Mouse (Mus musculus): ENCODE results near the gene Epb42. TPM values are rescaled to one million over a fixed set of nuclear protein-coding genes. Genes with fewer than 3 reads are reported as not detected.
A peak's percentile ranks its signal among the peaks of the same experiment; 100 is the strongest.
"Not testable (repeated sequence)": the region's sequence is repeated elsewhere in the genome, so short reads cannot be mapped to it uniquely, and the experiment has no call there.

Gene Epb42
- total RNA-seq (2021) (under 1 TPM in 1 of 2 experiments, not detected in 1; 0.17 TPM), polyA plus RNA-seq (2012; rRNA removed) (not detected in 2 replicates)
- long read RNA-seq: 0 reads

GRCm38 (mm10) chr2:121036733-121037341 lies at the start of gene Epb42:
Gene Epb42 (minus strand): TSS chr2:121037072.
- DNase-seq: no peak

DNA sequence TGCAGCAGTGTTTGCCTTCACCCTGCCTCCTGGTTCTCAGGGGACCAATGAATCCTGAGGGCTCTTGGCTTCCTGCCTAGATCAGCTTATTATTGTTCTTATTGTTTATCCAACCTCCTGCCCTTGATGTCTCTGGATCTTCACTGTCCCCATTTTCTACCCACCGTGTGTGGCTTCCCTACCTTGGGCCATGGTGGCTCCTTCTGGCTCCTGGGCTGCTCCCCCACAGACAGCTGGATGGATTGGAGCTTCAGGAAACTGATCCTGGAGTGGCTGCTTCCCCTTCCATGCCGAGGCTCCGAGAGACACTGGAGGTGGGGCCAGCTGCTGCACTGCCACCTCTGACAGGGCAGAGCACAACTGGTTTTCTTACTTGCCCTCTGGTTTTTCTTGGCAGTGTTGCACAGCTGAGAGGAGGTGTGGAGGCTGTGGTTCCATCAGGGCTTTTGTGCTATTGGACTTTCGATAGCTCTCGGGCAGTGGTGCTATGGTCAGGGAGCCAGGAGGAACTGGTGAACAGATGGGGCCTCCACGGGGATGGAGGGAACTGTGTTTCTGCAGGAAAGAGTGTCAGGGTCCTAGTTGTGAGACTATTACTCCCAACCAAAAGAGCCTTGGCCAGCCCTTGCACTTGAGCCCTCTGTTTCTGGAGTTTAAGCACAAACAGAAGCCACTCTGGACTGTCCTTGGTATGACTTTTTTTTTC lies 48.8 kb upstream of the Epb42 start, which contains the start of gene Tgm5:
Tgm5 (minus strand) TSS at position 362 of the 706 bp plus-strand sequence.
- DNase-seq: no peak

DNA sequence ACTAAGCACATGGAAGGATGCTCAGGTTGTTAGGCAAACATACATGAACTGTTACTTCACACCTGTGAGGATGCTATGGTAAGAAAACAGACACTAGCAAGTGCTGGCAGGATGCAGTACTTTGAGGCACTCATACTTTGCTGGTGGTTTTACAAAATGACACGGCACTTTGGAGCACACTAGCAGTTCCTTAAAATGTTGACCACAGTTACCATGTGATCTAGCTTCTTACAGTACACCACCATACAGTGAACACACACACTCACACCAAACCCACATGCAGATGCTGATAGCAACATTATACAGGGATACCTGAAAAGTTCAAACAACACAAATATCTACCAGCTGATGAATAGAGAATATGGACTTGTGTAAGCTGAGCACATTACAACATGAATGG lies 45.8 kb upstream of the Epb42 start:
- no peak for DNase-seq

- DNase-seq: no peak
These were observed 37.9 kb upstream of the Epb42 start for GRCm38 (mm10) chr2:121074747-121075146.

- no peak for DNase-seq
These were observed 35.0 kb upstream of the Epb42 start for GRCm38 (mm10) chr2:121071871-121072270.

- DNase-seq: no peak
These were observed 32.6 kb upstream of the Epb42 start for GRCm38 (mm10) chr2:121069506-121069905.

GRCm38 (mm10) chr2:121067116-121067515 lies 30.2 kb upstream of the Epb42 start:
- no peak for DNase-seq

GRCm38 (mm10) chr2:121061315-121061714 lies 24.4 kb upstream of the Epb42 start:
- no peak for DNase-seq

- DNase-seq: no peak
These were observed 21.1 kb upstream of the Epb42 start for GRCm38 (mm10) chr2:121057997-121058396.

- DNase-seq: no peak
These were observed 19.0 kb upstream of the Epb42 start for GRCm38 (mm10) chr2:121055915-121056314.

DNA sequence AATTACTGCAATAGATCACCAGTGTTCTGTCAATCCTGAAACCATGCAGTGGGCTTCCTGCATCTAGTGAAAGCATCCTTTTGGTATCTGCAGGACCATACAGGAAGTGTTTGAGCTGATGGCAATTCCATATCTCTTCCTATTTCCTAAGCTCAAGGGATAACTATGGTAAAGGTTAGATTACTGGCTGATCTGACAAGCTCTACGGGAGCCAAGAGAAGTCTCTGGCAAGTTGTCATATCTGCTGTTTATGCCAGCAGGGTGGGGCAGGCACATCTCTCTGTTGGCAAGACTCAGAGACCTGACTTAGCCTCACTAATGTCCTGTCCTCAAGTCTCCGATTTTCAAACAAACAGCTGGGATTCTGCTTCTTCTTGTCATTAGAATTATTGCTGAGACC lies 17.2 kb upstream of the Epb42 start:
- no peak for DNase-seq

DNA sequence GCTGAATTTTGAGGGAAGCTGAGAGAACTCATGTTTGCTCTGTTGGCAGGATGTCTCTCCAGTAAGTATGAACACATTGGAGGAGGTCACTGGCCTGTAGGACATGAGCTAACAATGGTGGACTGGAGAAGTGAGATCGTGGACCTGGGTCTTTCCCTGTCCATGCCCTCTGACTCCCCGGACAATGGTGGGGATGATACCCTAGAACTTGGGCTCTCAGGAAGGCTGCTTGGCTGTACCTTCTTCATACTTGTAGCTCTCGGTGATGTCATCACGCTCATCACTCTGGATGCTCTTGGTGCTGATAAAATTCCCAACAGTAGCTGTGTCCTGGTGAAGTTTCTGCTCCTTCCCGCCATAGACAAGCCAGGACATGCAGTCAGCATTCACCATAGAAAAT lies 15.3 kb upstream of the Epb42 start:
- no peak for DNase-seq

DNA sequence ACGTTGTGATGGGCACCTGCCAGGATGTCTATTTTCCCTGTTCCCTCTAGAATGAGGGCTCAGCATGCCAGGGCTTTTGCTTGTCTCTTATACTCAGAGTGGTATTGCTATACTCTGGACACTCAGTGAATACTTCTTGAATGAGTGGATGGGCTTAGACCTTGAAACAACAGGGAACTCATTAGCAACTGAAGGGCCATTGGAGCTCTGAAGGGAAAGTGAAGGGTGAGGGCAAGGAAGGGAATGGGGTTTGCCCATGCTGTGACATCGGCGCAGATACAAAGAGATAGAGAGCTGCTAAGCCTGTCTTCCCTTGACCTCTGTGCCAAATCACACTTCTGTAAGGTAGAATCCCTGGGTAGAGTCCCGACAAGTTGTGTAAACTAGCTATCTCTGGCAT lies 8.8 kb upstream of the Epb42 start:
- DNase-seq: no peak

- peak; percentile 18 for DNase-seq
These were observed 4.2 kb upstream of the Epb42 start for GRCm38 (mm10) chr2:121041098-121041497.

GRCm38 (mm10) chr2:121039382-121039781 lies 2.5 kb upstream of the Epb42 start:
- no peak for DNase-seq

- DNase-seq: not testable (repeated sequence)
These were observed 2.0 kb upstream of the Epb42 start for GRCm38 (mm10) chr2:121038851-121039250.

DNA sequence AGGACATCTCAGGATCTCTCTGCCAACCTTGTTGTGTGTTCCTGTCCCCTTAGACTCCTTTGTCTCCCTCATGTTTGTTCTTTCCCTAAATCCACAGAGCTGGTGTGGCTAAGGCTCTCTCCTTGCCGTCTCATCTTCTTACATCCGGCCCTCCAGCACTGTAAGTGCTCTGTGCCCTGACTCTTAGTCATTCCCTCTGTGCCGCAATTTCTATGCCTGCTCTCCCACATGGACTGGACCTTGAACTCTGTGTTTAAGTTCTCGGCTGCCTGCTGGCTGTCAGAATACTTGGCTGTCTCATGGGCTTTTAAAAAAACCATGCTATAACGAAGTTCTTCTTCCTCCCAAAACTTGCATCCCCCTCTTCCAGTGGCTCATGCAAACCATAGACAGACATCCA lies 14.0 kb downstream of the Epb42 start:
- DNase-seq: peak; percentile 59

DNA sequence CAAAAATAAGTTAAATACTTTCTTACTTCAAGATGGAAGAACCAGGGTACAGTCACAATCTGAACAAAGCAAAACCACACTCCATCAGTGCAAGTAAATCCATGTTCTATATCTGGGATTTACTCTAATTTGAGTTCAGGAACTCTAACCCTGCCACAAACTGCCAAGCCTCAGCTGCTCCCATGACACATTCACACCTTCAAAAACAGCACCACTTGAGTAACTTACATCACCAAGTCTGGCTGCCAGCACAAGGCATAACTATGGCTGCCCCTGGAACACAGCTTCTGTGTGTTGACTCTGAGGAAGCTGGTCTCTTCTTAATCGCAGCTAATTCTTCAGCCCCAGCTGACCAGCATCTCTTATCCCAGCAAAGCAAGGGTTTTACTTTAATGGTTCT lies 19.7 kb downstream of the Epb42 start:
- DNase-seq: no peak

DNA sequence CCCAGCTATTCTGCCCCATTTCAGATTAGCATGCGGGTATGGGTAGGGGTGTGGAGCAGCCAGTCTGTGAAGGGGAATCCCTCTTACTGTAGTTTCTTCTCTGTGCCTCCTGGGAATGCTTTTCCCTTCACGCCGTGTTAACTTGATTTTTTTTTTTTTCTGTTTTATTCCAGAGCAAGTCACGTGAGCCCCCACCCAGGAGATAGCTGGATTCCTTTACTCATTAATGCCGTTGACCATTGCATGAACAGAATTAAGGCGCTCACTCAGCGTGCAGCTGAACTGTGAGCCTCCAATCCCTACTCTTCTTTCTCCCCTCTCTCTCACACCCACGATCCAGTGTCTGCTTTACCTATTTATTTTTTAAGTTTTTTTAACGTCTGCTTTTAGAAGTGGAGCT lies 20.6 kb downstream of the Epb42 start:
- DNase-seq: no peak

- no peak for DNase-seq
These were observed 21.4 kb downstream of the Epb42 start for GRCm38 (mm10) chr2:121015507-121015906.

DNA sequence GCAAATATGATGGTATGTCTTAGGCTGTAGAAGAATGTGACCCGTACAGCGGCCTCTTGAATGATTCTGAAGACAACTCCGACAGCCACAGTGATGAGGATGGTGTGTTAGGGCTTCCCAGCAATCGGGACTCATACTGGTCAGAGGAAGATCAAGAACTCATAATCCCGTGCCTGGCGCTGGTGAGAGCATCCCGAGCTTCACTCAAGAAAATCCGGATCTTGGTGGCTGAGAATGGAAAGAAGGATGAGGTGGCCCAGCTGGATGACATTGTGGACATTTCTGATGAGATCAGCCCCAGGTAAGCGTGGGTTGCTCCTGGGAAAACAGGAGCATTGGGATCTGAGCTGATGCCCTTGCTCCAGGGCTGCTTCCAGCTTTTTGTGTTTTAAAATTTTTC lies 24.2 kb downstream of the Epb42 start:
- no peak for DNase-seq

- DNase-seq: no peak
These were observed 27.7 kb downstream of the Epb42 start for GRCm38 (mm10) chr2:121009071-121009677.

DNA sequence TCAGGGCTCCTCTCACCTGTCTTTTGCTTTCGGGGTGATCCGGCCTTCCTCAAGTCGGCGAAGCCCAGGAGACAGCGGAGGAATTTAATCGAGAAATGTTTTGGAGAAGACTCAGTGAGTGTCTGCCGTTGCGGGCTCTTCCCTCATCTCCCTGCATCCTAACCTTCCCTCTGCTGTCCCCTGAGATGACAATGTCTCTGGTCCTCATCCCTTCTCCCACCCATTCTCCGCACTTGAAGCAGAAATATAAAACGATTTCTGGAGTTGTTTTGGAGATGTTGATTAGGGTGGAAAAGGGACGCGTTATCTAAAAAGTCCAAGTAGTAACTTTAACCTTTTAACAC lies 28.2 kb downstream of the Epb42 start:
- no peak for DNase-seq

Measured in adrenal gland, adult 2 months (tissue).